Mouse (Mus musculus): ENCODE results near the gene Acaa1b. TPM values are rescaled to one million over a fixed set of nuclear protein-coding genes. Genes with fewer than 3 reads are reported as not detected.

Acaa1b gene
- polyA plus RNA-seq, 1 experiment from 2014 or later, result 1.3 TPM

Other genes starting within 250 kb of the Acaa1b start
- 6.8 and 8.3 TPM in 2 replicates for gene Ctdspl, start 230.6 kb downstream of the Acaa1b start, polyA plus RNA-seq (2016; fragmentation: Nextera tagmentation; extraction: Ambion mirVana)
- 15.8 and 16.1 TPM in 2 replicates for gene Vill, start 104.3 kb downstream of the Acaa1b start, polyA plus RNA-seq (2016; fragmentation: Nextera tagmentation; extraction: Ambion mirVana)
- 30.8 and 31.8 TPM in 2 replicates for gene Plcd1, start 63.6 kb downstream of the Acaa1b start, polyA plus RNA-seq (2016; fragmentation: Nextera tagmentation; extraction: Ambion mirVana)
- 1.6 and 1.8 TPM in 2 replicates for gene Dlec1, start 54.6 kb downstream of the Acaa1b start, polyA plus RNA-seq (2016; fragmentation: Nextera tagmentation; extraction: Ambion mirVana)
- not detected in 2 replicates for gene Gm47289, start 2.1 kb upstream of the Acaa1b start, polyA plus RNA-seq (2016; fragmentation: Nextera tagmentation; extraction: Ambion mirVana)
- not detected in 2 replicates for gene Slc22a13, start 52.0 kb upstream of the Acaa1b start, polyA plus RNA-seq (2016; fragmentation: Nextera tagmentation; extraction: Ambion mirVana)
- gene Oxsr1, start 165.3 kb upstream of the Acaa1b start, polyA plus RNA-seq (2016; fragmentation: Nextera tagmentation; extraction: Ambion mirVana), result 14.3 and 14.7 TPM in 2 replicates
- 73.5 and 81.5 TPM in 2 replicates for gene Acaa1a, start 182.6 kb upstream of the Acaa1b start, polyA plus RNA-seq (2016; fragmentation: Nextera tagmentation; extraction: Ambion mirVana)
- gene Myd88, start 184.3 kb upstream of the Acaa1b start, polyA plus RNA-seq (2016; fragmentation: Nextera tagmentation; extraction: Ambion mirVana), result 8.2 and 8.4 TPM in 2 replicates
- gene Xylb, start 200.3 kb upstream of the Acaa1b start, polyA plus RNA-seq (2016; fragmentation: Nextera tagmentation; extraction: Ambion mirVana), result 6.6 and 7.0 TPM in 2 replicates
- 0.10 TPM in 1 of 2 replicates, not detected in the other for gene Slc22a14, start 208.5 kb upstream of the Acaa1b start, polyA plus RNA-seq (2016; fragmentation: Nextera tagmentation; extraction: Ambion mirVana)
- gene Acvr2b, start 245.0 kb upstream of the Acaa1b start, polyA plus RNA-seq (2016; fragmentation: Nextera tagmentation; extraction: Ambion mirVana), result 74.3 and 80.3 TPM in 2 replicates